ENCODE assay signal across 7 mouse cellular contexts in genomic region chr6:95058017-95058416, GRCm38 (mm10). TPM values are rescaled to one million over a fixed set of nuclear protein-coding genes. Genes with fewer than 3 reads are reported as not detected.
DNase-seq lines count a peak whose midpoint lies in the region; ATAC-seq and TF ChIP-seq lines count a peak whose summit lies in the region.

No protein-coding gene starts in this region.

- H3K9me3 ChIP-seq in kidney, embryonic 16.5 days (ENCODE audit: low read length): no peaks in the 10 kb centered on the region
- H3K9me3 ChIP-seq in ES-Bruce4 (replicated peaks; ENCODE audit: control insufficient read depth, insufficient read depth, low read length, poor library complexity, severe bottlenecking): no peaks in the 10 kb centered on the region

- no peaks in the 10 kb centered on the region for H3K27me3 ChIP-seq in kidney, embryonic 16.5 days (ENCODE audit: insufficient read depth, low read length)
- no peaks in the 10 kb centered on the region for H3K27me3 ChIP-seq in ES-Bruce4 (ENCODE audit: control insufficient read depth, insufficient read depth, low read length, poor library complexity, severe bottlenecking)

- no peak for TF ChIP-seq EP300 in ES-Bruce4 (IDR thresholded peaks at IDR 0.05; ENCODE audit: insufficient read depth, low read depth, low read length)

- no peak overlapping the region for H3K9ac ChIP-seq in kidney, embryonic 16.5 days (replicated peaks; ENCODE audit: low read length)
- no peak overlapping the region for H3K9ac ChIP-seq in ES-Bruce4 (ENCODE audit: low read depth, poor library complexity, severe bottlenecking)

- H3K27ac ChIP-seq in kidney, embryonic 16.5 days (ENCODE audit: low read length): no peak overlapping the region
- H3K27ac ChIP-seq in ES-Bruce4 (ENCODE audit: insufficient read depth, low read length): no peak overlapping the region

- TF ChIP-seq POLR2A in ES-Bruce4 (IDR thresholded peaks at IDR 0.05; ENCODE audit: insufficient read depth, low read length): no peak

- H3K4me3 ChIP-seq in kidney, embryonic 16.5 days (ENCODE audit: low read length): no peak overlapping the region
- no peak overlapping the region for H3K4me3 ChIP-seq in ES-Bruce4 (ENCODE audit: low read depth, low read length)

- no peak for ATAC-seq in kidney, embryonic 16.5 days (ENCODE audit: low FRiP score, low TSS enrichment)

- peak; percentile 11 to 41 for DNase-seq in kidney, postnatal 36 days
- DNase-seq in adipocyte (ENCODE audit: low spot score): peak; percentile 77
- DNase-seq in layer of hippocampus, adult 18-20 months (ENCODE audit: low spot score in 2 of 2): peak; percentile 3 to 70
- no peak for DNase-seq in spleen, postnatal 4 days (ENCODE audit: low spot score in 2 of 2)
- DNase-seq in testis, postnatal 10 days (ENCODE audit: low spot score): no peak

- peak; percentile 15 for TF ChIP-seq CTCF in ES-Bruce4 (IDR thresholded peaks at IDR 0.05; ENCODE audit: low read depth, low read length)

- H3K36me3 ChIP-seq in kidney, embryonic 16.5 days (ENCODE audit: insufficient read depth, low read length): no peaks in the 10 kb centered on the region
- H3K36me3 ChIP-seq in ES-Bruce4 (ENCODE audit: control insufficient read depth, insufficient read depth, low read length, poor library complexity, severe bottlenecking): no peaks in the 10 kb centered on the region

- H3K4me2 ChIP-seq in kidney, embryonic 16.5 days (replicated peaks; ENCODE audit: low read depth, low read length): no peak overlapping the region

- 39% methylated on average over 4 of the region's 4 CpGs for WGBS in kidney, embryonic 16.5 days

- peaks cover 21% of the 10 kb centered on the region for H3K4me1 ChIP-seq in kidney, embryonic 16.5 days (ENCODE audit: insufficient read depth, low read length)
- H3K4me1 ChIP-seq in ES-Bruce4 (ENCODE audit: control insufficient read depth, insufficient read depth, low read length): no peaks in the 10 kb centered on the region

RNA-seq across cellular contexts. Expression of gene Kbtbd8, which starts 59.0 kb away (rescaled TPM):
- polyA plus RNA-seq in kidney, embryonic 16.5 days (2015; fragmentation: Nextera tagmentation; extraction: Ambion mirVana): 3.2 and 3.8 TPM in 2 replicates
- 25.1 and 26.6 TPM in 2 replicates for polyA plus RNA-seq in ES-Bruce4 (2011; ENCODE audit: insufficient read depth, insufficient read length, low read depth, missing spikeins)
- 10 to 100 TPM in 1 of 2 experiments, 1 to 10 TPM in 1; 8.7 to 10.4 TPM for total RNA-seq in layer of hippocampus, adult 18-20 months (2021)

Comparison
In these comparisons a context has a peak if more than half of its experiments do, and no peak if none do; other contexts are left out.
1. DNase-seq: peak in kidney, postnatal 36 days (2 of 2), adipocyte (single experiment) and layer of hippocampus, adult 18-20 months (2 of 2); none in spleen, postnatal 4 days (0 of 2) and testis, postnatal 10 days (single experiment).